Mouse (Mus musculus): ENCODE data around the gene C1galt1c1. TPM values are rescaled to one million over a fixed set of nuclear protein-coding genes. Genes with fewer than 3 reads are reported as not detected.

C1galt1c1 gene
- polyA plus RNA-seq, 1 experiment from 2014 or later, result 10.0 TPM

GRCm38 (mm10) chrX:38642183-38642582, 7.3 kb upstream of the C1galt1c1 start:
- Histone ChIP-seq H3K27ac (ENCODE audit: low read length) (no peak overlapping the region), H3K4me1 (ENCODE audit: control insufficient read depth, low read depth, low read length) (no peaks in the 10 kb centered on the region), H3K27me3 (ENCODE audit: control insufficient read depth, insufficient read depth, low read depth, low read length) (peaks cover 4% of the 10 kb centered on the region; the same call in 1 of the 2 replicates), H3K4me2 (ENCODE audit: low read depth, low read length) (no peak overlapping the region), H3K4me3 (ENCODE audit: low read depth, low read length) (no peak overlapping the region), H3K36me3 (ENCODE audit: control insufficient read depth, insufficient read depth) (no peaks in the 10 kb centered on the region), H3K9ac (ENCODE audit: low read depth, low read length) (no peak overlapping the region), H3K9me3 (replicated peaks; ENCODE audit: control insufficient read depth, low read length) (no peaks in the 10 kb centered on the region)
- ATAC-seq (ENCODE audit: low read depth), result no peak
- WGBS (ENCODE audit: insufficient replicate concordance), result 42% methylated on average over 4 of the region's 4 CpGs

GRCm38 (mm10) chrX:38641435-38641834, 6.5 kb upstream of the C1galt1c1 start:
- H3K27me3 ChIP-seq (ENCODE audit: control insufficient read depth, insufficient read depth, low read depth, low read length), result peaks cover 4% of the 10 kb centered on the region; the same call in 1 of the 2 replicates
- no peak overlapping the region for H3K9ac ChIP-seq (ENCODE audit: low read depth, low read length)
- ATAC-seq (ENCODE audit: low read depth), result no peak
- no peaks in the 10 kb centered on the region for H3K4me1 ChIP-seq (ENCODE audit: control insufficient read depth, low read depth, low read length)
- no peak overlapping the region for H3K4me2 ChIP-seq (ENCODE audit: low read depth, low read length)
- no peaks in the 10 kb centered on the region for H3K36me3 ChIP-seq (ENCODE audit: control insufficient read depth, insufficient read depth)
- 27% methylated on average over 4 of the region's 4 CpGs for WGBS (ENCODE audit: insufficient replicate concordance)
- H3K9me3 ChIP-seq (replicated peaks; ENCODE audit: control insufficient read depth, low read length), result no peaks in the 10 kb centered on the region
- H3K27ac ChIP-seq (ENCODE audit: low read length), result no peak overlapping the region
- H3K4me3 ChIP-seq (ENCODE audit: low read depth, low read length), result no peak overlapping the region

- Histone ChIP-seq H3K27me3 (ENCODE audit: control insufficient read depth, insufficient read depth, low read depth, low read length) (no peaks in the 10 kb centered on the region), H3K36me3 (ENCODE audit: control insufficient read depth, insufficient read depth) (no peaks in the 10 kb centered on the region), H3K4me2 (ENCODE audit: low read depth, low read length) (peak overlapping the region; percentile 64), H3K9ac (ENCODE audit: low read depth, low read length) (peak overlapping the region; percentile 50; the same call in 1 of the 2 replicates), H3K4me1 (ENCODE audit: control insufficient read depth, low read depth, low read length) (no peaks in the 10 kb centered on the region; the same call in none of the 2 replicates), H3K4me3 (ENCODE audit: low read depth, low read length) (peak overlapping the region; percentile 62), H3K9me3 (replicated peaks; ENCODE audit: control insufficient read depth, low read length) (no peaks in the 10 kb centered on the region), H3K27ac (ENCODE audit: low read length) (peak overlapping the region; percentile 24; the same call in 1 of the 2 replicates)
- peak; percentile 5; the same call in 1 of the 2 replicates for ATAC-seq (ENCODE audit: low read depth)
These were observed 698 bp upstream of the C1galt1c1 start for GRCm38 (mm10) chrX:38635638-38635931.

GRCm38 (mm10) chrX:38600995-38601369, 33.9 kb downstream of the C1galt1c1 start:
- peak overlapping the region; percentile 67 for H3K27ac ChIP-seq (ENCODE audit: low read length)

GRCm38 (mm10) chrX:38600177-38600994, 34.5 kb downstream of the C1galt1c1 start, which contains the start of gene Mcts1:
Gene Mcts1 (plus strand): TSS chrX:38600578.
- ATAC-seq (ENCODE audit: low read depth), result peak; percentile 80
- H3K27me3 ChIP-seq (ENCODE audit: control insufficient read depth, insufficient read depth, low read depth, low read length), result no peaks in the 10 kb centered on the region
- peak within 1 kb of the TSS; percentile 67 for H3K27ac ChIP-seq (ENCODE audit: low read length)
- H3K4me3 ChIP-seq (ENCODE audit: low read depth, low read length), result peak within 1 kb of the TSS; percentile 63
- no peaks in the 10 kb centered on the region for H3K9me3 ChIP-seq (replicated peaks; ENCODE audit: control insufficient read depth, low read length)
- no peaks in the 10 kb centered on the region for H3K4me1 ChIP-seq (ENCODE audit: control insufficient read depth, low read depth, low read length)
- 23% methylated on average over 26 of the region's 26 CpGs for WGBS (ENCODE audit: insufficient replicate concordance)
- H3K9ac ChIP-seq (ENCODE audit: low read depth, low read length), result peak within 1 kb of the TSS; percentile 58
- no peaks in the 10 kb centered on the region for H3K36me3 ChIP-seq (ENCODE audit: control insufficient read depth, insufficient read depth)
- H3K4me2 ChIP-seq (ENCODE audit: low read depth, low read length), result peak within 1 kb of the TSS; percentile 62

More at GRCm38 (mm10) chrX:38600995-38601369, 33.9 kb downstream of the C1galt1c1 start:
- H3K36me3 ChIP-seq (ENCODE audit: control insufficient read depth, insufficient read depth), result no peaks in the 10 kb centered on the region
- ATAC-seq (ENCODE audit: low read depth), result peak; percentile 47
- H3K4me3 ChIP-seq (ENCODE audit: low read depth, low read length), result peak overlapping the region; percentile 63
- no peaks in the 10 kb centered on the region for H3K27me3 ChIP-seq (ENCODE audit: control insufficient read depth, insufficient read depth, low read depth, low read length)
- H3K9me3 ChIP-seq (replicated peaks; ENCODE audit: control insufficient read depth, low read length), result no peaks in the 10 kb centered on the region
- 8% methylated on average over 3 of the region's 3 CpGs for WGBS (ENCODE audit: insufficient replicate concordance)
- H3K4me1 ChIP-seq (ENCODE audit: control insufficient read depth, low read depth, low read length), result no peaks in the 10 kb centered on the region
- H3K9ac ChIP-seq (ENCODE audit: low read depth, low read length), result peak overlapping the region; percentile 58
- peak overlapping the region; percentile 62 for H3K4me2 ChIP-seq (ENCODE audit: low read depth, low read length)

- 36% methylated on average over 5 of the region's 5 CpGs for WGBS (ENCODE audit: insufficient replicate concordance)
These were observed 41.6 kb downstream of the C1galt1c1 start for GRCm38 (mm10) chrX:38593180-38593889.

GRCm38 (mm10) chrX:38591749-38592148, 43.1 kb downstream of the C1galt1c1 start:
- Histone ChIP-seq H3K9ac (ENCODE audit: low read depth, low read length) (no peak overlapping the region), H3K27ac (ENCODE audit: low read length) (0 out of 2 replicates have a peak overlapping the region, but pooled peaks have one; percentile 33), H3K27me3 (ENCODE audit: control insufficient read depth, insufficient read depth, low read depth, low read length) (no peaks in the 10 kb centered on the region), H3K9me3 (replicated peaks; ENCODE audit: control insufficient read depth, low read length) (no peaks in the 10 kb centered on the region), H3K36me3 (ENCODE audit: control insufficient read depth, insufficient read depth) (no peaks in the 10 kb centered on the region), H3K4me1 (ENCODE audit: control insufficient read depth, low read depth, low read length) (peaks cover 12% of the 10 kb centered on the region), H3K4me3 (ENCODE audit: low read depth, low read length) (no peak overlapping the region), H3K4me2 (ENCODE audit: low read depth, low read length) (no peak overlapping the region)
- ATAC-seq (ENCODE audit: low read depth), result peak; percentile 58; the same call in 1 of the 2 replicates
- 51% methylated on average over 3 of the region's 3 CpGs for WGBS (ENCODE audit: insufficient replicate concordance)

More at GRCm38 (mm10) chrX:38593180-38593889, 41.6 kb downstream of the C1galt1c1 start:
- no peaks in the 10 kb centered on the region for H3K36me3 ChIP-seq (ENCODE audit: control insufficient read depth, insufficient read depth)
- H3K27ac ChIP-seq (ENCODE audit: low read length), result peak overlapping the region; percentile 22
- peak; percentile 75 for ATAC-seq (ENCODE audit: low read depth)
- H3K4me3 ChIP-seq (ENCODE audit: low read depth, low read length), result no peak overlapping the region
- no peaks in the 10 kb centered on the region for H3K27me3 ChIP-seq (ENCODE audit: control insufficient read depth, insufficient read depth, low read depth, low read length)
- H3K4me2 ChIP-seq (ENCODE audit: low read depth, low read length), result no peak overlapping the region
- H3K4me1 ChIP-seq (ENCODE audit: control insufficient read depth, low read depth, low read length), result peaks cover 12% of the 10 kb centered on the region
- H3K9ac ChIP-seq (ENCODE audit: low read depth, low read length), result no peak overlapping the region
- H3K9me3 ChIP-seq (replicated peaks; ENCODE audit: control insufficient read depth, low read length), result no peaks in the 10 kb centered on the region

- peak; percentile 64 for ATAC-seq (ENCODE audit: low read depth)
- Histone ChIP-seq H3K4me2 (ENCODE audit: low read depth, low read length) (no peak overlapping the region), H3K4me1 (ENCODE audit: control insufficient read depth, low read depth, low read length) (peaks cover 12% of the 10 kb centered on the region), H3K9ac (ENCODE audit: low read depth, low read length) (no peak overlapping the region), H3K36me3 (ENCODE audit: control insufficient read depth, insufficient read depth) (no peaks in the 10 kb centered on the region), H3K27ac (ENCODE audit: low read length) (no peak overlapping the region), H3K4me3 (ENCODE audit: low read depth, low read length) (no peak overlapping the region), H3K27me3 (ENCODE audit: control insufficient read depth, insufficient read depth, low read depth, low read length) (no peaks in the 10 kb centered on the region), H3K9me3 (replicated peaks; ENCODE audit: control insufficient read depth, low read length) (no peaks in the 10 kb centered on the region)
- 28% methylated on average over 4 of the region's 4 CpGs for WGBS (ENCODE audit: insufficient replicate concordance)
These were observed 45.1 kb downstream of the C1galt1c1 start for GRCm38 (mm10) chrX:38589827-38590226.

- peak; percentile 78 for ATAC-seq (ENCODE audit: low read depth)
These were observed 51.6 kb downstream of the C1galt1c1 start for GRCm38 (mm10) chrX:38583261-38583660.

More at GRCm38 (mm10) chrX:38583261-38583660, 51.6 kb downstream of the C1galt1c1 start:
- Histone ChIP-seq H3K4me3 (ENCODE audit: low read depth, low read length) (no peak overlapping the region), H3K36me3 (ENCODE audit: control insufficient read depth, insufficient read depth) (no peaks in the 10 kb centered on the region), H3K9me3 (replicated peaks; ENCODE audit: control insufficient read depth, low read length) (no peaks in the 10 kb centered on the region), H3K9ac (ENCODE audit: low read depth, low read length) (no peak overlapping the region), H3K27ac (ENCODE audit: low read length) (no peak overlapping the region), H3K27me3 (ENCODE audit: control insufficient read depth, insufficient read depth, low read depth, low read length) (no peaks in the 10 kb centered on the region), H3K4me2 (ENCODE audit: low read depth, low read length) (no peak overlapping the region), H3K4me1 (ENCODE audit: control insufficient read depth, low read depth, low read length) (peaks cover 4% of the 10 kb centered on the region; the same call in 1 of the 2 replicates)
